Comparison of ENCODE assay signal across 8 mouse cellular contexts in genomic region chr3:9609581-9610341, GRCm38 (mm10). TPM values are rescaled to one million over a fixed set of nuclear protein-coding genes. Genes with fewer than 3 reads are reported as not detected.
A peak's percentile ranks its signal among the peaks of the same experiment; 100 is the strongest.
DNase-seq lines count a peak whose midpoint lies in the region; ATAC-seq lines count a peak whose summit lies in the region.

Gene Zfp704, minus strand, starts transcription at chr3:9610085.

- peaks cover 48% of the 10 kb centered on the region for H3K27me3 ChIP-seq in erythroblast, embryonic 14.5 days (ENCODE audit: control insufficient read depth)
- H3K27me3 ChIP-seq in heart, embryonic 12.5 days (replicated peaks) = no peaks in the 10 kb centered on the region
- H3K27me3 ChIP-seq in kidney, embryonic 15.5 days = 0 out of 2 replicates have a peak, but pooled peaks cover 2% of the 10 kb centered on the region
- no peaks in the 10 kb centered on the region for H3K27me3 ChIP-seq in limb, embryonic 15.5 days
- no peaks in the 10 kb centered on the region for H3K27me3 ChIP-seq in midbrain, embryonic 16.5 days (ENCODE audit: control insufficient read depth, insufficient read depth, low read depth, low read length)

- peak within 1 kb of the TSS; percentile 93 for H3K9ac ChIP-seq in heart, embryonic 12.5 days
- H3K9ac ChIP-seq in kidney, embryonic 15.5 days = peak within 1 kb of the TSS; percentile 90
- H3K9ac ChIP-seq in limb, embryonic 15.5 days = peak within 1 kb of the TSS; percentile 92
- H3K9ac ChIP-seq in midbrain, embryonic 16.5 days (ENCODE audit: low read depth, low read length) = peak within 1 kb of the TSS; percentile 93

- 13% methylated on average over 97 of the region's 97 CpGs for WGBS in heart, embryonic 12.5 days
- under 1% methylated on average over 73 of the region's 97 CpGs for WGBS in kidney, embryonic 15.5 days
- WGBS in limb, embryonic 15.5 days = under 1% methylated on average over 65 of the region's 97 CpGs
- WGBS in midbrain, embryonic 16.5 days = 2% methylated on average over 67 of the region's 97 CpGs

- peak within 1 kb of the TSS; percentile 73 for H3K4me2 ChIP-seq in heart, embryonic 12.5 days
- peak within 1 kb of the TSS; percentile 88 for H3K4me2 ChIP-seq in kidney, embryonic 15.5 days
- peak within 1 kb of the TSS; percentile 76 for H3K4me2 ChIP-seq in limb, embryonic 15.5 days
- H3K4me2 ChIP-seq in midbrain, embryonic 16.5 days (ENCODE audit: low read length) = peak within 1 kb of the TSS; percentile 62

- H3K27ac ChIP-seq in heart, embryonic 12.5 days (ENCODE audit: poor library complexity, severe bottlenecking) = peak within 1 kb of the TSS; percentile 96
- peak within 1 kb of the TSS; percentile 95 for H3K27ac ChIP-seq in kidney, embryonic 15.5 days
- H3K27ac ChIP-seq in limb, embryonic 15.5 days = peak within 1 kb of the TSS; percentile 94
- peak within 1 kb of the TSS; percentile 96 for H3K27ac ChIP-seq in midbrain, embryonic 16.5 days (ENCODE audit: low read length)

- peak within 1 kb of the TSS; percentile 77 for H3K4me3 ChIP-seq in erythroblast, embryonic 14.5 days (replicated peaks)
- peak within 1 kb of the TSS; percentile 83 for H3K4me3 ChIP-seq in heart, embryonic 12.5 days
- H3K4me3 ChIP-seq in kidney, embryonic 15.5 days (replicated peaks) = peak within 1 kb of the TSS; percentile 81
- H3K4me3 ChIP-seq in limb, embryonic 15.5 days = peak within 1 kb of the TSS; percentile 82
- H3K4me3 ChIP-seq in midbrain, embryonic 16.5 days (ENCODE audit: low read depth, low read length) = peak within 1 kb of the TSS; percentile 84

- no peaks in the 10 kb centered on the region for H3K9me3 ChIP-seq in erythroblast, embryonic 14.5 days (ENCODE audit: control insufficient read depth, low read length)
- no peaks in the 10 kb centered on the region for H3K9me3 ChIP-seq in heart, embryonic 12.5 days (replicated peaks)
- H3K9me3 ChIP-seq in kidney, embryonic 15.5 days (replicated peaks) = no peaks in the 10 kb centered on the region
- H3K9me3 ChIP-seq in limb, embryonic 15.5 days = no peaks in the 10 kb centered on the region
- no peaks in the 10 kb centered on the region for H3K9me3 ChIP-seq in midbrain, embryonic 16.5 days (replicated peaks; ENCODE audit: control insufficient read depth, low read length, poor library complexity, severe bottlenecking)

- ATAC-seq in monocyte, adult 5-6 weeks (replicated peaks; ENCODE audit: insufficient number of reproducible peaks, low FRiP score, low TSS enrichment, poor library complexity, severe bottlenecking) = no peak
- peak; percentile 83 for ATAC-seq in heart, embryonic 12.5 days (ENCODE audit: insufficient number of reproducible peaks, low FRiP score)
- ATAC-seq in kidney, embryonic 15.5 days (replicated peaks; ENCODE audit: low FRiP score) = peak; percentile 92
- peak; percentile 86 for ATAC-seq in limb, embryonic 15.5 days (ENCODE audit: insufficient number of reproducible peaks, low FRiP score, low TSS enrichment, low read depth)
- ATAC-seq in midbrain, embryonic 16.5 days = peak; percentile 93

- no peaks in the 10 kb centered on the region for H3K36me3 ChIP-seq in erythroblast, embryonic 14.5 days (ENCODE audit: control insufficient read depth)
- H3K36me3 ChIP-seq in heart, embryonic 12.5 days = no peaks in the 10 kb centered on the region
- no peaks in the 10 kb centered on the region for H3K36me3 ChIP-seq in kidney, embryonic 15.5 days
- no peaks in the 10 kb centered on the region for H3K36me3 ChIP-seq in limb, embryonic 15.5 days
- no peaks in the 10 kb centered on the region for H3K36me3 ChIP-seq in midbrain, embryonic 16.5 days (ENCODE audit: control insufficient read depth, insufficient read depth, low read length)

- H3K4me1 ChIP-seq in erythroblast, embryonic 14.5 days (ENCODE audit: control insufficient read depth) = peaks cover 35% of the 10 kb centered on the region
- H3K4me1 ChIP-seq in heart, embryonic 12.5 days (replicated peaks) = peaks cover 21% of the 10 kb centered on the region
- peaks cover 52% of the 10 kb centered on the region for H3K4me1 ChIP-seq in kidney, embryonic 15.5 days
- peaks cover 37% of the 10 kb centered on the region for H3K4me1 ChIP-seq in limb, embryonic 15.5 days
- peaks cover 23% of the 10 kb centered on the region for H3K4me1 ChIP-seq in midbrain, embryonic 16.5 days (ENCODE audit: control insufficient read depth, insufficient read depth, low read length)

- DNase-seq in monocyte, adult 2 months (ENCODE audit: low read depth in 1 of 2, low spot score in 2 of 2) = peak; percentile 26 to 56
- peak; percentile 59 to 71 for DNase-seq in spleen, postnatal 4 days (ENCODE audit: low spot score in 2 of 2)

RNA-seq across cellular contexts. Expression of gene Zfp704, which starts in this region (rescaled TPM):
- total RNA-seq in monocyte, adult 5-6 weeks (2017) = 0.78 to 2.9 TPM (median 2.5 TPM) in 3 replicates
- 0.08 and 0.21 TPM in 2 replicates for polyA plus RNA-seq in erythroblast, embryonic 14.5 days (2012)
- polyA plus RNA-seq in heart, embryonic 12.5 days (2016; fragmentation: Nextera tagmentation; extraction: Ambion mirVana) = 7.2 and 9.5 TPM in 2 replicates
- polyA plus RNA-seq in kidney, embryonic 15.5 days (2015; fragmentation: Nextera tagmentation; extraction: Ambion mirVana) = 11.0 and 12.1 TPM in 2 replicates
- polyA plus RNA-seq in limb, embryonic 15.5 days (2015; fragmentation: Nextera tagmentation; extraction: Ambion mirVana) = 8.6 and 9.4 TPM in 2 replicates
- polyA plus RNA-seq in midbrain, embryonic 16.5 days (2015; fragmentation: Nextera tagmentation; extraction: Ambion mirVana) = 14.6 and 14.8 TPM in 2 replicates
